Mouse (Mus musculus): ENCODE data around the gene Psmd2.

Psmd2 gene

GRCm38 (mm10) chr16:20702522-20702893, 51.1 kb downstream of the Psmd2 start:
- no peak for DNase-seq (ENCODE audit: low spot score)

GRCm38 (mm10) chr16:20703071-20703470, 51.6 kb downstream of the Psmd2 start:
- no peak for DNase-seq (ENCODE audit: low spot score)

- no peak for DNase-seq (ENCODE audit: low spot score)
Measured at GRCm38 (mm10) chr16:20703699-20704400, 52.4 kb downstream of the Psmd2 start.

DNA sequence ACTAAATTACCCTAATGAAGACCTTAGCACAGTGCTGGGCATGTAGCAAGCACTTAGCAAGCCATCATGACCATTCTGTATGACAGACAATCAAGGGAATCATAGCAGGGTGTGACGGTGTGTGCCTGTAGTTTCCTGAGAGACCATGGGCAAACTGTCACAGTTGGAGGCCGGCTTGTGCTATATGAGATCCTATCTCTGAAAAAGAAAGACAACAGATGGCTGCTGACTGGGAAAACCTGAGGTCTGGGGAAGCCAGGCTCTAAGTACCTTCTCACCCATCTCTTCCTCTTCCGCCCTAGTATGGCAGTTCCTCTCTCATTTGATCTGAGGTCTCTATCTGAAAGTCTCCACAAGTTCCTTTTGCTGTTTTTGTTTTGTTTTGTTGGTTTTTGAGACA, 54.3 kb downstream of the Psmd2 start:
- DNase-seq (ENCODE audit: low spot score), result no peak

DNA sequence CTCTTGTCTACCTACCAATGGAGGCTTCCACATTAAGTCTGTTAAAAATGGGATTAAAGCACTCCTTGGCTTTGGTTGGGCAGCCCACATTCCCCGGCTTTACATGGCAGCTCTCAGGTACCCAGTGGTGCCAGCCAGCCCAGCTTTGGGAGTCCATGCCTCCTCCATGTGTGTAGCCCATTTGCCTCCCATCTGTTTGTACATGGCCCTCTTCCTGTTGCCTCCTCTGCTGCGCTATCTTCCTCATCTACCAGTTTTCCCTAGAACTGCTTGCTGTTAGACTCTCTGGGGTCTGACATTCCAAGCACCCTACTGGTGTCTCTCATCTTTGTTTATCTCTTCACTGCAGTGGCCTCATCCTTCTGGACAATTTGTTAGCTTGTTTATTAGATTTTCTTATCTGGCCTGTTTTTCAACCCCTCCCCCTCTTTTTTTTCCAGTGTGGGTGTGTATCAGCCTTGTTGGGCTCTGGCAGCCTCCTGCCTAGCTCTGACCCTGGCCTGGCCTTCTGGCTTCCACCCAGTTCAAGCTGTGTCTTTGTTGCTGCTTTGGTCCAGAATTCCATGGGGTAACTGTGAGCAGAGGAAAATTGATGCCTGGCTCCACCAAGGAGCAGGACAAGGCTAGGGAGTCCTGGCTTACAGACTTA, 55.1 kb downstream of the Psmd2 start:
- no peak for DNase-seq (ENCODE audit: low spot score)

- no peak for DNase-seq (ENCODE audit: low spot score)
Measured at GRCm38 (mm10) chr16:20708220-20708938, 56.9 kb downstream of the Psmd2 start.

GRCm38 (mm10) chr16:20708939-20709734, 57.7 kb downstream of the Psmd2 start:
- no peak for DNase-seq (ENCODE audit: low spot score)

- no peak for DNase-seq (ENCODE audit: low spot score)
Measured at GRCm38 (mm10) chr16:20710370-20710769, 58.9 kb downstream of the Psmd2 start.

DNA sequence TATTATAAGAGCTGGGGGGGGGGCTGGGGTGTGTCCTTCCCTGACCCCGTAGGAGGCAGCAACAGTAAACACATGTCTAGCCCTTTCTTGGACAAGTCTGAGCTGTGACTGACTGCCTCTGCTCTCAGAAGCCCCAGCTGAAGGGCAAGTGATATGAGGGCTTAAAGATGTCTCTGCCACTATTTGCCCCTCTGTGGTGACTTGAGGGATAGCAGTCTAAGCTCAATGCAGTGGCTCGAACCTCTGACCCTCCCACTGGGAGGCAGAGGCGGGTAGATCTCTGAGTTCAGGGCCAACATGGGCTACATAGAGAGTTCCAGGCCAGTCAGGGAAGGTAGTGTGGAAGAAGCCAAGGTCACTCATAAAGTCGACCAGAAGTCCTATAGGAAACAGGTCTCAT, 59.4 kb downstream of the Psmd2 start:
- no peak for DNase-seq (ENCODE audit: low spot score)

- no peak for DNase-seq (ENCODE audit: low spot score)
Measured at GRCm38 (mm10) chr16:20712190-20712589, 60.7 kb downstream of the Psmd2 start.

GRCm38 (mm10) chr16:20712889-20713288, 61.4 kb downstream of the Psmd2 start:
- DNase-seq (ENCODE audit: low spot score), result no peak

All from urinary bladder, postnatal 10 days (tissue).